Mouse (Mus musculus) myocyte (in vitro differentiated cells): ENCODE data around the gene Slc16a8. TPM values are rescaled to one million over a fixed set of nuclear protein-coding genes. Genes with fewer than 3 reads are reported as not detected.

Experiments
- H3K27me3 ChIP-seq: one replicate; pipeline ENCODE4 v1.6.1; 2011; ENCODE audit not compliant: control insufficient read depth, insufficient read depth, insufficient read length
- H3K36me3 ChIP-seq: one replicate; pipeline ENCODE4 v1.6.1; 2011; ENCODE audit not compliant: control insufficient read depth, insufficient read depth
- H3K4me2 ChIP-seq: one replicate; pipeline ENCODE4 v1.6.1; 2011; ENCODE audit warnings: low read depth, control low read depth
- H3K4me3 ChIP-seq: one replicate; pipeline ENCODE4 v1.5.1; 2011; ENCODE audit warnings: mild to moderate bottlenecking, control low read depth, moderate library complexity
- H3K79me2 ChIP-seq: one replicate; pipeline ENCODE4 v1.6.1; 2011; ENCODE audit not compliant: control insufficient read depth, insufficient read depth
- H3ac ChIP-seq: one replicate; pipeline ENCODE4 v1.6.1; 2011; ENCODE audit not compliant: control insufficient read depth, insufficient read length
- CEBPB ChIP-seq: IDR thresholded peaks from 2 replicates; pipeline ENCODE4 v1.6.1; 2011; ENCODE audit warnings: mild to moderate bottlenecking, moderate library complexity; ENCODE audit not compliant: poor library complexity, insufficient read depth, severe bottlenecking
- E2F4 ChIP-seq: IDR thresholded peaks from one replicate; pipeline ENCODE4 v1.6.1; 2011; ENCODE audit warnings: mild to moderate bottlenecking, control low read depth, moderate library complexity; ENCODE audit not compliant: insufficient read depth
- MAX ChIP-seq: IDR thresholded peaks from one replicate; pipeline ENCODE4 v1.6.1; 2011; ENCODE audit warnings: low read depth, mild to moderate bottlenecking, control low read depth
- MYOD1 ChIP-seq, 3 experiments: IDR thresholded peaks; one replicate each; pipeline ENCODE4 v1.6.1; 2011; ENCODE audit warnings: control low read depth in 2 of 3, low read depth in 2 of 3, mild to moderate bottlenecking in 2 of 3, moderate library complexity in 1 of 3; ENCODE audit not compliant: insufficient read length in 2 of 3, control insufficient read depth in 1 of 3
- MYOG ChIP-seq, 3 experiments: IDR thresholded peaks; one replicate each; pipeline ENCODE4 v1.6.1; 2011; ENCODE audit warnings: control low read depth in 2 of 3, low read depth in 2 of 3, mild to moderate bottlenecking in 2 of 3; ENCODE audit not compliant: insufficient read length in 2 of 3, control insufficient read depth in 1 of 3, insufficient read depth in 1 of 3
- POLR2A ChIP-seq: IDR thresholded peaks from one replicate; pipeline ENCODE4 v1.6.1; 2011; ENCODE audit warnings: low read depth, mild to moderate bottlenecking, control low read depth, moderate library complexity; ENCODE audit not compliant: insufficient read length
- POLR2AphosphoS2 ChIP-seq: IDR thresholded peaks from one replicate; pipeline ENCODE4 v1.6.1; 2011; ENCODE audit warnings: low read depth, control low read depth; ENCODE audit not compliant: insufficient read length
- REST ChIP-seq: IDR thresholded peaks from one replicate; pipeline ENCODE4 v1.6.1; 2011; ENCODE audit warnings: mild to moderate bottlenecking, control low read depth, moderate library complexity; ENCODE audit not compliant: insufficient read depth, insufficient read length
- SRF ChIP-seq: IDR thresholded peaks from one replicate; pipeline ENCODE4 v1.6.1; 2011; ENCODE audit warnings: low read depth; ENCODE audit not compliant: control insufficient read depth, insufficient read length
- TCF12 ChIP-seq: IDR thresholded peaks from one replicate; pipeline ENCODE4 v1.6.1; 2011; ENCODE audit warnings: mild to moderate bottlenecking, control low read depth; ENCODE audit not compliant: poor library complexity, insufficient read depth, severe bottlenecking
- TCF3 ChIP-seq: IDR thresholded peaks from one replicate; pipeline ENCODE4 v1.6.1; 2011; ENCODE audit warnings: low read depth, control low read depth; ENCODE audit not compliant: insufficient read length
- USF1 ChIP-seq: IDR thresholded peaks from one replicate; pipeline ENCODE4 v1.6.1; 2011; ENCODE audit warnings: low read depth, mild to moderate bottlenecking, control low read depth, moderate library complexity
- polyA plus RNA-seq: library from polyadenylated mRNA; unstranded; fragments of >200 nt; fragmentation: generic; extraction: Trizol; gene quantifications from one replicate; pipeline ENCODE4 v1.2.1, GENCODE M21; 2012; ENCODE audit warnings: missing spikeins

Slc16a8 gene
- polyA plus RNA-seq, 1 experiment = 0.25 TPM

- peaks cover 66% of the 10 kb centered on the region for H3K27me3 ChIP-seq
- peak; percentile 12 for TF ChIP-seq TCF3
- TF ChIP-seq TCF12 = no peak
- TF ChIP-seq POLR2A = no peak
- no peak for TF ChIP-seq SRF
- TF ChIP-seq REST = no peak
- no peak for TF ChIP-seq E2F4
- TF ChIP-seq MYOG (IDR thresholded peaks at IDR 0.05; ENCODE audit: control insufficient read depth in 1 of 3, insufficient read depth in 1 of 3, insufficient read length in 2 of 3, low read depth in 2 of 3) = peak; percentile 40 to 92 (median 63)
- TF ChIP-seq CEBPB = no peak
- TF ChIP-seq MYOD1 (IDR thresholded peaks at IDR 0.05; ENCODE audit: control insufficient read depth in 1 of 3, insufficient read length in 2 of 3, low read depth in 2 of 3) = peak; percentile 12 to 91 (median 55)
- H3K79me2 ChIP-seq = no peaks in the 10 kb centered on the region
- H3K4me3 ChIP-seq = no peak overlapping the region
- H3K36me3 ChIP-seq = no peaks in the 10 kb centered on the region
- H3K4me2 ChIP-seq = no peak overlapping the region
- H3ac ChIP-seq = no peak overlapping the region
Observed at GRCm38 (mm10) chr15:79208211-79208610, 46.4 kb downstream of the Slc16a8 start.

DNA sequence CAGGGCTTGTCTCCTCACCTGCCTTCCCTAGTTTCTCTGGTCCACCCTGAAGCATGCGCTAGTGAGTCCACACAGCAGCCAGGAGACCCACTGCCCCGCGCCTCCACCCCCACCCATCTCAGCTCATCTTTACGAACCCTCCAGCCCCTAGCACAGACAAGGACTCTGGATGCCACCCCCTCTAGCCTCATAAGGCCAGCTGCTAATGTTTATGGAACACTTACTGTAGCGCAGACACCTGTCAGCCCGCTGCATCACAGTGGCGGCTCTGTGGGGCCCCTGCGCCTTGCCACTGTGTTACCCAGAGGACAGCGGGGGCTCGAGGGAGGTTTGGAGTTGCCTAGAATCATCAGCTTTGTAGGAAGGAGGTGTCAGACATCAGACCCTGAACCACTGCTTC, 52.0 kb downstream of the Slc16a8 start:
- Histone ChIP-seq H3K4me3 (no peak overlapping the region), H3K79me2 (no peaks in the 10 kb centered on the region), H3K36me3 (no peaks in the 10 kb centered on the region), H3ac (no peak overlapping the region), H3K4me2 (no peak overlapping the region), H3K27me3 (peaks cover 52% of the 10 kb centered on the region)
- TF ChIP-seq MYOD1 (IDR thresholded peaks at IDR 0.05; ENCODE audit: control insufficient read depth in 1 of 3, insufficient read length in 2 of 3, low read depth in 2 of 3) (peak in 2 of 3 experiments; percentile 19 to 32), TCF3 (no peak)

- Histone ChIP-seq H3ac (no peak overlapping the region), H3K36me3 (no peaks in the 10 kb centered on the region), H3K4me2 (no peak overlapping the region), H3K4me3 (no peak overlapping the region), H3K79me2 (no peaks in the 10 kb centered on the region), H3K27me3 (peaks cover 47% of the 10 kb centered on the region)
- TF ChIP-seq POLR2AphosphoS2 = no peak
- TF ChIP-seq USF1 = no peak
- no peak for TF ChIP-seq POLR2A
- TF ChIP-seq MAX = no peak
- TF ChIP-seq MYOD1 (IDR thresholded peaks at IDR 0.05; ENCODE audit: control insufficient read depth in 1 of 3, insufficient read length in 2 of 3, low read depth in 2 of 3) = peak in 1 of 3 experiments; percentile 55
- peak in 1 of 3 experiments; percentile 78 for TF ChIP-seq MYOG (IDR thresholded peaks at IDR 0.05; ENCODE audit: control insufficient read depth in 1 of 3, insufficient read depth in 1 of 3, insufficient read length in 2 of 3, low read depth in 2 of 3)
- TF ChIP-seq TCF3 = no peak
- no peak for TF ChIP-seq CEBPB
- no peak for TF ChIP-seq E2F4
- TF ChIP-seq SRF = no peak
- no peak for TF ChIP-seq REST
- TF ChIP-seq TCF12 = no peak
Observed at GRCm38 (mm10) chr15:79201491-79202150, 52.9 kb downstream of the Slc16a8 start.

Other genes with a start within 250 kb of the Slc16a8 start
- gene H1f0, start 226.3 kb downstream of the Slc16a8 start, polyA plus RNA-seq = 423 TPM
- gene Galr3, start 212.9 kb downstream of the Slc16a8 start, polyA plus RNA-seq = 0.44 TPM
- gene Ankrd54, start 191.9 kb downstream of the Slc16a8 start, polyA plus RNA-seq = 36.1 TPM
- 315 TPM for gene Eif3l, start 179.6 kb downstream of the Slc16a8 start, polyA plus RNA-seq
- 18.0 TPM for gene Micall1, start 145.9 kb downstream of the Slc16a8 start, polyA plus RNA-seq
- 388 TPM for gene Polr2f, start 113.8 kb downstream of the Slc16a8 start, polyA plus RNA-seq
- gene 1700088E04Rik, start 113.5 kb downstream of the Slc16a8 start, polyA plus RNA-seq = 15.2 TPM
- not detected for gene Sox10, start 89.5 kb downstream of the Slc16a8 start, polyA plus RNA-seq
- 26.0 TPM for gene Pick1, start 25.6 kb downstream of the Slc16a8 start, polyA plus RNA-seq
- 0.05 TPM for gene Gm49486, start 25.4 kb downstream of the Slc16a8 start, polyA plus RNA-seq
- gene Baiap2l2, start 30.8 kb upstream of the Slc16a8 start, polyA plus RNA-seq = 1.7 TPM
- 36.3 TPM for gene Pla2g6, start 73.6 kb upstream of the Slc16a8 start, polyA plus RNA-seq
- gene Maff, start 91.9 kb upstream of the Slc16a8 start, polyA plus RNA-seq = 15.6 TPM
- gene Tmem184b, start 148.8 kb upstream of the Slc16a8 start, polyA plus RNA-seq = 110 TPM
- gene Csnk1e, start 200.8 kb upstream of the Slc16a8 start, polyA plus RNA-seq = 116 TPM